Mouse (Mus musculus) macrophage (primary cell): ENCODE data around the gene Dnajc25. TPM values are rescaled to one million over a fixed set of nuclear protein-coding genes. Genes with fewer than 3 reads are reported as not detected.
A peak's percentile ranks its signal among the peaks of the same experiment; 100 is the strongest.

ENCODE experiments used
- H3K27ac ChIP-seq: fragments of 350-480 bp; formaldehyde crosslinking; 2 replicates; pipeline ENCODE4 v1.9.0; 2021
- H3K36me3 ChIP-seq: fragments of 350-480 bp; formaldehyde crosslinking; 2 replicates; pipeline ENCODE4 v1.9.0; 2021; ENCODE audit errors: inconsistent target
- H3K4me3 ChIP-seq: fragments of 350-480 bp; formaldehyde crosslinking; 2 replicates; pipeline ENCODE4 v1.9.0; 2021; ENCODE audit errors: inconsistent target
- H3K79me2 ChIP-seq: fragments of 350-480 bp; formaldehyde crosslinking; 2 replicates; pipeline ENCODE4 v1.9.0; 2021; ENCODE audit errors: inconsistent target
- WGBS: methylation state at CpG from one replicate; pipeline ENCODE4 v1.1.7; 2026; ENCODE audit warnings: inconsistent platforms; ENCODE audit not compliant: missing documents; 5-methylcytosine and 5-hydroxymethylcytosine counted together
- polyA plus RNA-seq: library from polyadenylated mRNA; stranded (reverse); fragments of 250-400 nt; gene quantifications from 3 replicates; pipeline ENCODE4 v1.2.4, GENCODE M21; 2018; ENCODE audit warnings: inconsistent platforms
- total RNA-seq, 78 experiments: library from RNA; depleted of rRNA; stranded (reverse); fragments of 250-400 nt; gene quantifications; 1 replicate in 9 of 78; 2 replicates in 24 of 78; 3 replicates in 43 of 78; 4 replicates in 2 of 78; pipeline ENCODE4 v1.2.4; 2018; ENCODE audit warnings: inconsistent platforms in 56 of 78

Dnajc25 gene
- 1 to 10 TPM; 1.1 to 8.5 (median 3.9) TPM for total RNA-seq (2018; cell fraction: chromatin; rRNA removed)
- total RNA-seq (2018; cell fraction: cytosol; rRNA removed), result 1 to 10 TPM; 4.1 to 9.6 (median 5.7) TPM
- 10 to 100 TPM in 3 of 26 experiments, 1 to 10 TPM in 23; 1.9 to 13.5 (median 4.9) TPM for total RNA-seq (2018; cell fraction: nucleus; rRNA removed)
- 5.8 to 11.2 TPM (median 9.9 TPM) in 3 replicates for polyA plus RNA-seq

GRCm38 (mm10) chr4:58994762-58995161 is at the start of gene Dnajc25:
Gene Dnajc25, plus strand, starts transcription at chr4:58995062.
- Histone ChIP-seq H3K36me3 (no peaks in the 10 kb centered on the region), H3K79me2 (no peaks in the 10 kb centered on the region), H3K4me3 (no peak within 1 kb of the TSS), H3K27ac (no peak within 1 kb of the TSS)
- 99% methylated on average over 4 of the region's 4 CpGs for WGBS

- no peaks in the 10 kb centered on the region for H3K79me2 ChIP-seq
- H3K36me3 ChIP-seq, result no peaks in the 10 kb centered on the region
- 96% methylated on average over 4 of the region's 4 CpGs for WGBS
- H3K4me3 ChIP-seq, result no peak overlapping the region
- H3K27ac ChIP-seq, result no peak overlapping the region
Measured at GRCm38 (mm10) chr4:58948391-58948790, 46.5 kb upstream of the Dnajc25 start.

- no peak overlapping the region for H3K27ac ChIP-seq
- H3K36me3 ChIP-seq, result no peaks in the 10 kb centered on the region
- 94% methylated on average over 11 of the region's 11 CpGs for WGBS
Measured at GRCm38 (mm10) chr4:58952630-58953029, 42.2 kb upstream of the Dnajc25 start.

GRCm38 (mm10) chr4:58961719-58962118 is 33.1 kb upstream of the Dnajc25 start:
- Histone ChIP-seq H3K27ac (no peak overlapping the region), H3K79me2 (no peaks in the 10 kb centered on the region), H3K36me3 (no peaks in the 10 kb centered on the region), H3K4me3 (no peak overlapping the region)
- 87% methylated on average over 15 of the region's 15 CpGs for WGBS

More at GRCm38 (mm10) chr4:58952630-58953029, 42.2 kb upstream of the Dnajc25 start:
- Histone ChIP-seq H3K79me2 (no peaks in the 10 kb centered on the region), H3K4me3 (no peak overlapping the region)

- WGBS, result 100% methylated on average over 4 of the region's 4 CpGs
- Histone ChIP-seq H3K79me2 (no peaks in the 10 kb centered on the region), H3K36me3 (no peaks in the 10 kb centered on the region), H3K27ac (no peak overlapping the region), H3K4me3 (no peak overlapping the region)
Measured at GRCm38 (mm10) chr4:58963271-58963670, 31.6 kb upstream of the Dnajc25 start.

- WGBS, result 100% methylated on average over 1 of the region's 1 CpGs
- no peaks in the 10 kb centered on the region for H3K79me2 ChIP-seq
- no peak overlapping the region for H3K4me3 ChIP-seq
- no peaks in the 10 kb centered on the region for H3K36me3 ChIP-seq
- no peak overlapping the region for H3K27ac ChIP-seq
Measured at GRCm38 (mm10) chr4:58965136-58965535, 29.7 kb upstream of the Dnajc25 start.

- Histone ChIP-seq H3K36me3 (peaks cover 29% of the 10 kb centered on the region; the same call in 1 of the 2 replicates), H3K27ac (no peak overlapping the region)
Measured at GRCm38 (mm10) chr4:58970678-58971077, 24.2 kb upstream of the Dnajc25 start.

GRCm38 (mm10) chr4:58975711-58976110 is 19.2 kb upstream of the Dnajc25 start:
- Histone ChIP-seq H3K27ac (no peak overlapping the region), H3K36me3 (peaks cover 42% of the 10 kb centered on the region; the same call in 1 of the 2 replicates), H3K79me2 (no peaks in the 10 kb centered on the region), H3K4me3 (no peak overlapping the region)
- WGBS, result 92% methylated on average over 5 of the region's 5 CpGs

More at GRCm38 (mm10) chr4:58970678-58971077, 24.2 kb upstream of the Dnajc25 start:
- WGBS, result 99% methylated on average over 4 of the region's 4 CpGs
- no peaks in the 10 kb centered on the region for H3K79me2 ChIP-seq
- no peak overlapping the region for H3K4me3 ChIP-seq

GRCm38 (mm10) chr4:58981421-58981820 is 13.4 kb upstream of the Dnajc25 start:
- peaks cover 25% of the 10 kb centered on the region; the same call in 1 of the 2 replicates for H3K36me3 ChIP-seq
- WGBS, result 98% methylated on average over 6 of the region's 6 CpGs
- H3K4me3 ChIP-seq, result no peak overlapping the region
- no peak overlapping the region for H3K27ac ChIP-seq
- no peaks in the 10 kb centered on the region for H3K79me2 ChIP-seq

- Histone ChIP-seq H3K27ac (no peak overlapping the region), H3K36me3 (peaks cover 18% of the 10 kb centered on the region; the same call in 1 of the 2 replicates), H3K4me3 (no peak overlapping the region), H3K79me2 (no peaks in the 10 kb centered on the region)
- 98% methylated on average over 8 of the region's 8 CpGs for WGBS
Measured at GRCm38 (mm10) chr4:58982806-58983205, 12.1 kb upstream of the Dnajc25 start.

GRCm38 (mm10) chr4:58985157-58985648 is 9.7 kb upstream of the Dnajc25 start:
- H3K4me3 ChIP-seq, result no peak overlapping the region
- H3K27ac ChIP-seq, result no peak overlapping the region
- 11% methylated on average over 7 of the region's 7 CpGs for WGBS
- 0 out of 2 replicates have a peak, but pooled peaks cover 12% of the 10 kb centered on the region for H3K36me3 ChIP-seq
- no peaks in the 10 kb centered on the region for H3K79me2 ChIP-seq

- Histone ChIP-seq H3K36me3 (0 out of 2 replicates have a peak, but pooled peaks cover 7% of the 10 kb centered on the region), H3K4me3 (peak within 1 kb of the TSS; percentile 89), H3K27ac (peak within 1 kb of the TSS; percentile 44), H3K79me2 (no peaks in the 10 kb centered on the region)
- 3% methylated on average over 28 of the region's 28 CpGs for WGBS
Measured at GRCm38 (mm10) chr4:58986540-58987190, 8.2 kb upstream of the Dnajc25 start, which contains the start of gene Ptgr1. Gene Ptgr1, minus strand, starts transcription at chr4:58987119.

- Histone ChIP-seq H3K79me2 (no peaks in the 10 kb centered on the region), H3K27ac (no peak overlapping the region), H3K4me3 (no peak overlapping the region), H3K36me3 (no peaks in the 10 kb centered on the region)
- 27% methylated on average over 7 of the region's 7 CpGs for WGBS
Measured at GRCm38 (mm10) chr4:58989303-58989898, 5.5 kb upstream of the Dnajc25 start.

- Histone ChIP-seq H3K4me3 (no peak overlapping the region), H3K79me2 (no peaks in the 10 kb centered on the region), H3K27ac (no peak overlapping the region), H3K36me3 (no peaks in the 10 kb centered on the region)
- 80% methylated on average over 17 of the region's 17 CpGs for WGBS
Measured at GRCm38 (mm10) chr4:58990609-58991434, 4.0 kb upstream of the Dnajc25 start.
